Mouse (Mus musculus): ENCODE results near the gene Msh4.

DNA sequence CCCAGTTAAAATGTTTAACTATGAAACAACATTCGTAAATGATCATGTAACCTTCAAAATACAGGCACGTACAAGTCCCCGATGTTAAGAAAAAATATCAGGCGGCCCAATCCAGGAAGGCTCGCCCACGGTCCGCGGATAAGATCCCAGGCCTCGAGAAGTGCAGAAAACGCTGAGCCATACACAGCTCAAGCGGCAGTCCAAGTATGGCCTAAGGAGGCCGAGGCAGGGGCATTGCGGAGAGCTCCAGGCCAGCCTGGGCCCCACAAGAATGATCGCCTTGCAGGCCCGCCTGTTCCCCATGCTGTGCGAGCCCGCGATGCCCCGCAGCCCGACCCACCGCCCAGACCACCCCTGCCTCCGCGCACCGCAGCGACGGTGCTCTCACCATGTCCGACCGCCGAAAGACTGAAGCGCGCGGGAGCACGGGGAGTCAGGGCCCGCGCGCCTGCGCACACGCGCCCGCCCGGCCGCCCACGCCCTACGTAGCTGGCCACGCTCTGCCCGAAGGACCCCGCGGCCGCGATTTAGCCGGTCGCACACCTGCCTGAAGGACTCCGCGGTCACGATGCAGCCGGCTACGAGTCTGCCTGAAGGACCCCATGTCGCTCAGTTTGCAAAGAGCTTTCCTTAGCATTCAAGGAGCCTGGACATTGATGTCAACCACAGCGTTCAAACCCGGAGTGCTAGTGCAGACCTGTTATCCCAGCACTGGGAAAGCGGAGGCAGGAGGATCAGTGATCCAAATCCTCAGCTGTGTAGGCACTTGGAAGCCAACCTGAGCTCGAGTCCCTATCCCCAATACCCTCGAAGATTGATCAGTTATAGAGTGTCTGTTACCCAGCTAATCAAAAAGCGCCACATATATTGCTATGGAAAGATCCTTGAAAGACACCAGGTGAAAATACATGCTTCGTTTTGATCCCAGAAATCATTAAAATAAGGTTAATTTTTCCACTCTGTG is 6.9 kb upstream of the Msh4 start, which contains the start of gene Rabggtb:
- TF ChIP-seq CTCF (IDR thresholded peaks at IDR 0.05; ENCODE audit: insufficient read depth, low read depth, low read length) (no peak), POLR2A (IDR thresholded peaks at IDR 0.05; ENCODE audit: insufficient read depth, low read depth, low read length) (peak; percentile 99)

Data from olfactory bulb, adult 2 months (tissue).